Mouse (Mus musculus) intestine, embryonic 15.5 days (tissue): ENCODE measurements at regions not wholly inside any gene's neighbourhood (a gene's known extent, or its start where the extent isn't known, plus 50 kb on each side); places are given as distances from the start of the nearest gene placed in this dataset.
"Not testable (repeated sequence)": the region's sequence is repeated elsewhere in the genome, so short reads cannot be mapped to it uniquely, and the experiment has no call there.

Experiments
- ATAC-seq: fragments of 200-750 bp; cut with Nextera tagmentation; 2 replicates; pipeline ENCODE4 v1.8.0; 2017; ENCODE audit warnings: moderate TSS enrichment, moderate library complexity
- H3K27ac ChIP-seq: fragments of 300-500 bp; sonication (generic); 2 replicates; pipeline ENCODE4 v1.5.1; 2015; ENCODE audit warnings: mild to moderate bottlenecking, inconsistent platforms
- H3K27me3 ChIP-seq: fragments of 300-500 bp; sonication (generic); replicated peaks from 2 replicates; pipeline ENCODE4 v1.6.1; 2015; ENCODE audit warnings: inconsistent platforms
- H3K36me3 ChIP-seq: fragments of 300-500 bp; sonication (generic); 2 replicates; pipeline ENCODE4 v1.6.1; 2015; ENCODE audit warnings: inconsistent platforms
- H3K4me1 ChIP-seq: fragments of 300-500 bp; sonication (generic); replicated peaks from 2 replicates; pipeline ENCODE4 v1.6.1; 2015; ENCODE audit warnings: inconsistent platforms
- H3K4me2 ChIP-seq: fragments of 300-500 bp; sonication (generic); replicated peaks from 2 replicates; pipeline ENCODE4 v1.6.1; 2015; ENCODE audit warnings: mild to moderate bottlenecking, inconsistent platforms
- H3K4me3 ChIP-seq: fragments of 300-500 bp; sonication (generic); replicated peaks from 2 replicates; pipeline ENCODE4 v1.5.1; 2015; ENCODE audit warnings: inconsistent platforms
- H3K9ac ChIP-seq: fragments of 300-500 bp; sonication (generic); 2 replicates; pipeline ENCODE4 v1.6.1; 2015; ENCODE audit warnings: inconsistent platforms
- H3K9me3 ChIP-seq: fragments of 300-500 bp; sonication (generic); 2 replicates; pipeline ENCODE4 v1.6.1; 2016; ENCODE audit warnings: inconsistent platforms
- WGBS: fragments of 180-500 bp; shearing (Covaris S2); methylation state at CpG from one replicate; pipeline ENCODE4 v1.1.7; 2015; 5-methylcytosine and 5-hydroxymethylcytosine counted together

- Histone ChIP-seq H3K4me2 (no peak overlapping the region), H3K9ac (no peak overlapping the region), H3K4me3 (no peak overlapping the region), H3K27ac (no peak overlapping the region), H3K36me3 (no peaks in the 10 kb centered on the region), H3K4me1 (no peaks in the 10 kb centered on the region), H3K9me3 (no peaks in the 10 kb centered on the region), H3K27me3 (no peaks in the 10 kb centered on the region)
- WGBS = 86% methylated on average over 2 of the region's 2 CpGs
- no peak for ATAC-seq
These were observed 213.7 kb downstream of the Macc1 start for GRCm38 (mm10) chr12:119527760-119528159.

DNA sequence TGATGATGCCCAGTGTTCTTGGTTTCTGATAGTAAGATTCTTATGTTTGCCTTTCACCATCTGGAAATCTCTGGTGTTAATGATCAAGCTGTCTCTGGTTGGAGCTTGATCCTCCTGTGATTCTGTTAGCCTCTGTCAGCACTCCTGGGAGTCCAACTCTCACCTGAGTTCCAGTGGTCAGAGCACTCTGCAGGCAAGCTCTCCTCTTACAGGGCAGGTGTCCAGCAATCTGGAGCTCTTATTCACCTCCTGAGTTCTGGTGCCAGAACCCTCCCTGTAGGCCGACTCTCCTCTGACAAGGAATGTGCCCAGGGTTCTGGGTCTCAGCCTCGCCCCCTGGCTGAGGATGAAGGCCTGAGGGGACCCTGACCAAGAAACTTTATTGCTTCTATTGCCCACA, 234.3 kb downstream of the Macc1 start:
- H3K9ac ChIP-seq, ATAC-seq, H3K9me3 ChIP-seq, H3K36me3 ChIP-seq, H3K27me3 ChIP-seq, H3K27ac ChIP-seq, H3K4me2 ChIP-seq, H3K4me1 ChIP-seq, H3K4me3 ChIP-seq: not testable (repeated sequence)
- WGBS = 78% methylated on average over 2 of the region's 2 CpGs

DNA sequence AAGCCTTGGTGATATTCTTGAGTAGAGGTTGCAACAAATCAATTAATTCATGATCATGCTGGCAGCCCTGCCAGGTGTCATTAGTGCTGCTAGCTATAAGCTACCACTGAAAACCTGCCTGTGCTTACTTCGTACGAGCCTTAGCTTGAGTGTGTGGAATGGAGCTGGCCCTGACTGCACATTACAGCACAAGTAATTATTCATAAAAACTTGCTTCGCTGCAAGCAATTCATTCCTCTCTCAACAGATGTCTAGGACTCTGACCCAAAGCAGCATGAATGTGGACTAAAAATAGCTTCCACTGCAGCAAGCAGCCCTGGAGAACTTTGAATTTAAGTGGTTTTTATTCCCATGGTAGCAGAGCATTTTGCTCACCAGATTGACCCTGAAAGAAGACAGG, 262.6 kb downstream of the Macc1 start:
- Histone ChIP-seq H3K36me3 (no peaks in the 10 kb centered on the region), H3K27ac (no peak overlapping the region), H3K4me3 (no peak overlapping the region), H3K4me1 (no peaks in the 10 kb centered on the region), H3K9ac (no peak overlapping the region), H3K9me3 (no peaks in the 10 kb centered on the region), H3K4me2 (no peak overlapping the region), H3K27me3 (no peaks in the 10 kb centered on the region)
- WGBS = 29% methylated on average over 3 of the region's 3 CpGs
- peak; percentile 53 for ATAC-seq

GRCm38 (mm10) chr12:119577280-119577679, 263.2 kb downstream of the Macc1 start:
- Histone ChIP-seq H3K9ac (no peak overlapping the region), H3K9me3 (no peaks in the 10 kb centered on the region), H3K4me2 (no peak overlapping the region), H3K27ac (no peak overlapping the region), H3K27me3 (no peaks in the 10 kb centered on the region), H3K4me3 (no peak overlapping the region), H3K4me1 (no peaks in the 10 kb centered on the region), H3K36me3 (no peaks in the 10 kb centered on the region)
- no peak for ATAC-seq

- H3K36me3 ChIP-seq = no peaks in the 10 kb centered on the region
- no peaks in the 10 kb centered on the region for H3K4me1 ChIP-seq
- no peak overlapping the region for H3K4me2 ChIP-seq
- no peak overlapping the region for H3K4me3 ChIP-seq
- no peak overlapping the region for H3K9ac ChIP-seq
- no peak for ATAC-seq
- H3K27ac ChIP-seq = no peak overlapping the region
- H3K9me3 ChIP-seq = no peaks in the 10 kb centered on the region
- H3K27me3 ChIP-seq = no peaks in the 10 kb centered on the region
These were observed 287.3 kb downstream of the Macc1 start for GRCm38 (mm10) chr12:119601361-119601760.

DNA sequence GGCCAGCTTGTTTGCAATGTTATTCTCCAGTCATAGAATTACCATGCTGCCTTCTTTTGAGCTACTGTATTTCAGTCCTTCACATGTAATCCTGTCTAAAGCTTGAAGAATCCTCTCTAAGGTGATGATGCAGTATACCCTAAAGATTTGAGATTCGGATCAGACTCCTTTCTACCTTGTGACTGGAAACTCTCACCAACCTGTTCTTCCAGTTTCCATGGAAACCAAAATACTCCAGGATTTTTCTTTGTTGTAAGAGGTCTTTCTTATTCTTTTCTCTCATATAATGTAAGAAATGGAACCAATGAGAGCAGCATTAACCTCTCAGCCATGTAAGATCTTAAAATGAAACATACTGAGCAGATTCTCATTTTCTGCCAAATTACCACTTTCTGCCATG, 310.2 kb downstream of the Macc1 start:
- no peak overlapping the region for H3K9ac ChIP-seq
- no peak for ATAC-seq
- H3K9me3 ChIP-seq = no peaks in the 10 kb centered on the region
- H3K4me3 ChIP-seq = no peak overlapping the region
- H3K27ac ChIP-seq = no peak overlapping the region
- 69% methylated on average over 1 of the region's 1 CpGs for WGBS
- H3K36me3 ChIP-seq = no peaks in the 10 kb centered on the region
- no peaks in the 10 kb centered on the region for H3K4me1 ChIP-seq
- no peaks in the 10 kb centered on the region for H3K27me3 ChIP-seq
- no peak overlapping the region for H3K4me2 ChIP-seq

- no peaks in the 10 kb centered on the region for H3K36me3 ChIP-seq
- H3K4me1 ChIP-seq = no peaks in the 10 kb centered on the region
- H3K9me3 ChIP-seq = no peaks in the 10 kb centered on the region
- no peak overlapping the region for H3K4me2 ChIP-seq
- no peak overlapping the region for H3K27ac ChIP-seq
- no peak overlapping the region for H3K4me3 ChIP-seq
- no peak overlapping the region for H3K9ac ChIP-seq
- ATAC-seq = no peak
- no peaks in the 10 kb centered on the region for H3K27me3 ChIP-seq
- 70% methylated on average over 2 of the region's 2 CpGs for WGBS
These were observed 290.3 kb upstream of the Tmem196 start for GRCm38 (mm10) chr12:119655366-119655765.
